Mouse (Mus musculus): ENCODE measurements around the gene Tmub1. TPM values are rescaled to one million over a fixed set of nuclear protein-coding genes. Genes with fewer than 3 reads are reported as not detected.

Tmub1 gene
- polyA plus RNA-seq (2015; fragmentation: Nextera tagmentation; extraction: Ambion mirVana) = 20.5 and 21.4 TPM in 2 replicates

DNA sequence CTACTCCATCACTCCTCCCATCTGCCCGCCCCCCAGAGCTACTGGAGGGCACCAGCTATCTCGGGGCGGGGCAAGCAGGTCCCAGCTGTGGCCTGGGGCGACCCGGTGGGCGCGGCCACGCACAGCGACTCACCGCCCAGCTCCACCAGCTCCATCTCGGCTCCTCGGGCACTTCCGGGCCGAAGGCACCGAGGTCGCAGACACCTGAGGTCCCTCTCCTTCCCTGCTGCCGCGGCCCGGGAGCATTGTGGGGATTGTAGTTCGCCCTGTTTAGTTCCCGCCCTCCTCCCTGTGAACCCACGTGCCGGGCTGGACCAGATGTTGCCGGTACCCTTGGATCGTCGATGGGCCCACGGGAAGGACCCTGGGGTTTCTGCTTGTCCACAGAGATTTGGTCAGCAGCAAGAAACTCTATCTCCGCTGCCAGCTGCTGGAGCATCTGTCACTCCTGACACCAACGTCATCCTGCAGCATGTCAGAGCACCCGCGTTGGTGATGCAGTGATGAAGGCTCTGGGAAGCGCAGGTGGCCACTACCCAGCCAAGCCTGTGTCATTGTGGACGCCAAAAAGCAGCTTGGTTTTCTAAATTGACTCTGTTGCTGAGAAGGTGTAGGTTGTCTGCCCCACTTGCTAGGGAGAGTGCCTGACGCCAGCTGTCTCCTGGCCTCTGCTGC is at the start of gene Tmub1:
Gene Tmub1 (minus strand): TSS at position 231 of the 675 bp plus-strand sequence.
- Histone ChIP-seq H3K4me1 (peaks cover 46% of the 10 kb centered on the region), H3K27me3 (no peaks in the 10 kb centered on the region), H3K36me3 (peaks cover 13% of the 10 kb centered on the region; the same call in 1 of the 2 replicates), H3K27ac (replicated peaks) (0 out of 2 replicates have a peak within 1 kb of the TSS, but pooled peaks have one; percentile 39), H3K4me2 (replicated peaks) (peak within 1 kb of the TSS; percentile 83), H3K4me3 (replicated peaks) (peak within 1 kb of the TSS; percentile 73), H3K9ac (peak within 1 kb of the TSS; percentile 33), H3K9me3 (replicated peaks) (no peaks in the 10 kb centered on the region)
- 2% methylated on average over 34 of the region's 34 CpGs for WGBS
- ATAC-seq (ENCODE audit: insufficient number of reproducible peaks, low FRiP score, low TSS enrichment, low read depth) = peak; percentile 55

DNA sequence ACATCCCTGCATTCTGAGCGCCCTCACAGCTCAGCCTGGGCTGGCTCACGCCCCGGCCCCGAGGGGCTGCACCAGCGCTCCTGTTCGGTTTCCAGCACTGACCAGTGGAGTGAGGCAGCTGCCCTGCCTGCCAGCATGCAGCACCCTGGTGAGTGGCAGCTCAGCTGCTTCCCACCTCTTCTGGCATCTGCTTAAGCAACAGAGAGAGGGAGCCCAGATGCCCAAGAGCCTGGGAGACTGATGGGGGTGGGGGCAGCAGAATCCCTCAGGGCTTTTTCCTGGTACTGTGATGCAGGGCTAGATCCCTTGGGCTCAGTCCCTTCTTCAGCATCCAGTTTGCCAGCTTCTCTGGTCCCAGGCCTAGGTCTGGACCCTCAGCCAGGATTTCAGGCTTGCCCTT is 49.1 kb upstream of the Tmub1 start:
- H3K9ac ChIP-seq = no peak overlapping the region
- H3K4me2 ChIP-seq (replicated peaks) = no peak overlapping the region
- WGBS = 56% methylated on average over 6 of the region's 6 CpGs
- no peak overlapping the region for H3K27ac ChIP-seq (replicated peaks)
- no peaks in the 10 kb centered on the region; the same call in 1 of the 2 replicates for H3K4me1 ChIP-seq
- peaks cover 88% of the 10 kb centered on the region for H3K36me3 ChIP-seq
- no peaks in the 10 kb centered on the region for H3K9me3 ChIP-seq (replicated peaks)
- H3K27me3 ChIP-seq = no peaks in the 10 kb centered on the region
- no peak for ATAC-seq (ENCODE audit: insufficient number of reproducible peaks, low FRiP score, low TSS enrichment, low read depth)
- H3K4me3 ChIP-seq (replicated peaks) = no peak overlapping the region

DNA sequence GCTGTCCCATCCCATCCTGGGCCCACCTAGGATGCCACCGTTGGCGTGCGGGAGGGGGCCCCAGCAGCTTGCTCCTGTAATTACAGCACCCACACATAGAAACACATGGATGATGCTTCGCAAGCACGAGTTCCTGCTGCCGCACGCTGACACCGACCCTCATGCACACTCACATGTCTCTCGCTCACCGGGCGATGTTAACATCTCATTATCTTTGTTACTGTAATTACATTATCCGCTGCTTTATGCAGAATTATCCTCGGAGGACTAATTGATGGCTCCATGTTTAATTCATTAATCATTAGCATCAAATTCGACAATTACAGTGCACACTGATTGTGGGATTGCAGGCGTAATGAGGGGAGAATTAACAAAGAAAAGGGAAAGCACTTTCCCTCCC is 47.4 kb upstream of the Tmub1 start:
- no peaks in the 10 kb centered on the region for H3K9me3 ChIP-seq (replicated peaks)
- WGBS = 74% methylated on average over 15 of the region's 15 CpGs
- H3K36me3 ChIP-seq = peaks cover 88% of the 10 kb centered on the region
- H3K4me2 ChIP-seq (replicated peaks) = no peak overlapping the region
- H3K4me3 ChIP-seq (replicated peaks) = no peak overlapping the region
- no peaks in the 10 kb centered on the region; the same call in 1 of the 2 replicates for H3K4me1 ChIP-seq
- no peak overlapping the region for H3K27ac ChIP-seq (replicated peaks)
- no peaks in the 10 kb centered on the region for H3K27me3 ChIP-seq
- H3K9ac ChIP-seq = no peak overlapping the region
- no peak for ATAC-seq (ENCODE audit: insufficient number of reproducible peaks, low FRiP score, low TSS enrichment, low read depth)

DNA sequence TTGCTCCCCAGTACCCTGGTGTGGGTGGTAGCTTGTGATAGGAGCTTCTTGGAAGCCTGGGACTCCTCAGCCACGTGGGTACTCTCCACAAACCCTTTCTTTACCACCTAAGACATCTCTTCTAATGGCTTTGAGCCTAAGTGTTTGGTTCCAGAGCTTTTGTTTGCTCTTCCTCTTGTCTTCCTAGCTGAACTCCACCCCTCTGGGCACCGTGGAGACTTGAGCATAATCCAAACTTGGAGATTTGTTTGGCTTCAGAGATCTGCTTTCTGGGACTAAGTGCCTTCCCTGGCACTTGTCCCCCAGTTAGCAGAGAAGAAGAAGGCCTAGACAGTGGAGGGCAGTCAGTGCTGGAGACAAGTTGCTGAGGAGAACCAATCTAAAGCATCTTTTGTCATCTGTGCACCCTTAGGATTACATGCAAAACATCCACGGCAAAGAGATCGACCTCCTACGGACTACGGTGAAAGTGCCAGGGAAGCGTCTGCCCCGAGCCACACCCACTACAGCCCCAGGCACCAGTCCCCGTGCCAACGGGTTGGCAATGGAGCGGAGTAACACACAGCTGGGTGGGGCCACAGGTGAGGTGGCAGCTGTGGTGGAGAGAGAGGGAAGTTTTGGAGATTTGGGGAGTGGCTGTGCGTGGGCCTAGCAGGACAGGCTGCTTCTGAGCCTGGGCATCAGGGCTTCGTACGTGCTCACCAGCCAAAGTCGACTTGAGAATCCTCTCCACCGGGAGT is 45.1 kb upstream of the Tmub1 start:
- Histone ChIP-seq H3K4me3 (replicated peaks) (no peak overlapping the region), H3K36me3 (peaks cover 87% of the 10 kb centered on the region), H3K4me2 (replicated peaks) (no peak overlapping the region), H3K27ac (replicated peaks) (no peak overlapping the region), H3K9ac (no peak overlapping the region), H3K27me3 (no peaks in the 10 kb centered on the region), H3K4me1 (no peaks in the 10 kb centered on the region; the same call in 1 of the 2 replicates), H3K9me3 (replicated peaks) (no peaks in the 10 kb centered on the region)
- ATAC-seq (ENCODE audit: insufficient number of reproducible peaks, low FRiP score, low TSS enrichment, low read depth) = no peak
- WGBS = 72% methylated on average over 16 of the region's 16 CpGs

DNA sequence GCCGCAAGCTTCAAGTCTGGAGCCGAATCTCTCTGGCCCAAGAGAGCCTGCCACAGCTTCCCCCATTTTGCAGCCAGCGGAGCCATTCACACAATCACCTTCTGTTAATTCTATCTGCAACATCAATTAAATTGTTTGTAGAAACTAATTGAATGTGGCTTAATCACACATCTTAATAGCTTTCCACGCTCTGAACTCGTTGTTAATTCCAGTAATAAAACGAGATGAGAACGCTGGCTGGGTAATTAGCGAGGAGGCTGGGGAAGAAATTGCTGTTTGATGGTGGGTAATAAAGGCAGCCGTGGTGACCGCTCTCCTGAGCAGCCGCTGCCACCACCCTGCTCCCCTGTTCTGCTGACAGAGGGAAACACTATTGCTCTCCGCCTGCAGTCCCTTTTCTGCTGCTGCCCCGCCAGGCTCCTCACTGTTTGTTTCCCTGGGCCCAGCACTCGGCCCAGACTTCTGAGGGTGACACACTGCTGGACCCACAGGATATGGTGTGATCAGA is 42.8 kb upstream of the Tmub1 start:
- Histone ChIP-seq H3K4me3 (replicated peaks) (no peak overlapping the region), H3K27me3 (no peaks in the 10 kb centered on the region), H3K27ac (replicated peaks) (no peak overlapping the region), H3K36me3 (peaks cover 87% of the 10 kb centered on the region), H3K4me2 (replicated peaks) (no peak overlapping the region), H3K4me1 (no peaks in the 10 kb centered on the region), H3K9ac (no peak overlapping the region), H3K9me3 (replicated peaks) (no peaks in the 10 kb centered on the region)
- WGBS = 83% methylated on average over 14 of the region's 14 CpGs
- ATAC-seq (ENCODE audit: insufficient number of reproducible peaks, low FRiP score, low TSS enrichment, low read depth) = no peak

DNA sequence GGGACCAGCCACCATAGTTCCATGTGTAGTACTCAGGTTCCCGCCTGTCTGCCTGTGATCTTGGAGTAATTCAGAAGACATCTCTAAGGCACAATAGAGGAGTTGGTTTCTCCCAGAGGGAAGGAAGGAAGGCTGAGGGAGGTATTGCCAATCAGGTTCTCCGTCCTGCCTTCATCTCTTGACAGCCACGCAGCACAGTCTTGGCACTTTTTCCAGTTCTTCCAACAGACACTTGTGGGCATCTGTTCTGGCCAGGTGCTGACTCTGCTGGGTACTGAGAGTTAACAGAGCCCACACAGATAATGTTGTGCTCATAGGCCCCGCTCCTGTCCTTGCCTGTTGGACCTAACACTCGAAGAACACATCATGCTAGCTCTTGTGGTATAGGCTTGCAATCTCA is 39.1 kb upstream of the Tmub1 start:
- Histone ChIP-seq H3K4me2 (replicated peaks) (no peak overlapping the region), H3K9me3 (replicated peaks) (no peaks in the 10 kb centered on the region), H3K36me3 (peaks cover 79% of the 10 kb centered on the region), H3K4me1 (peaks cover 10% of the 10 kb centered on the region; the same call in 1 of the 2 replicates), H3K27ac (replicated peaks) (no peak overlapping the region), H3K9ac (no peak overlapping the region), H3K27me3 (no peaks in the 10 kb centered on the region), H3K4me3 (replicated peaks) (no peak overlapping the region)
- ATAC-seq (ENCODE audit: insufficient number of reproducible peaks, low FRiP score, low TSS enrichment, low read depth) = no peak
- WGBS = 82% methylated on average over 5 of the region's 5 CpGs

DNA sequence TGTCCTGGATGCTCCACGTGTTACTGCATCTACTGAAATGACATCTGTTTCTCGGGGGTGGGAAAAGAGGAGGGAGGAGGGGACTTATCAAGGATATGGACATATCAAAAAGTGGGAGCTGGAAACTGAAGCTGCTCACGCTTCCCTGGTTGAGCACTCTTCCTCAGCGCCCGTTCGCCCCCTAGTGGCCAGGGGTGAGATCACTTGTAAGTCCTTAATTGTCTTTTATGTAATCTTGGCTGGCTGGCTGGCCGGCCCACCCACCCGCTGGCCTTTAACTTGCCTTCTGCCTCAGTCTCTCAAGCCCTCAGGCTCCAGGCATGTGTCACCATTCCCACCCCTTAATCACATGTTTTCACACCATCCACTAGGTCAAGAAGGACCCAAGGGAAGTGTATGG is 38.4 kb upstream of the Tmub1 start:
- no peak overlapping the region for H3K4me2 ChIP-seq (replicated peaks)
- WGBS = under 1% methylated on average over 8 of the region's 8 CpGs
- H3K9me3 ChIP-seq (replicated peaks) = no peaks in the 10 kb centered on the region
- peaks cover 10% of the 10 kb centered on the region; the same call in 1 of the 2 replicates for H3K4me1 ChIP-seq
- H3K27me3 ChIP-seq = no peaks in the 10 kb centered on the region
- H3K9ac ChIP-seq = no peak overlapping the region
- H3K27ac ChIP-seq (replicated peaks) = no peak overlapping the region
- ATAC-seq (ENCODE audit: insufficient number of reproducible peaks, low FRiP score, low TSS enrichment, low read depth) = no peak
- no peak overlapping the region for H3K4me3 ChIP-seq (replicated peaks)
- peaks cover 78% of the 10 kb centered on the region for H3K36me3 ChIP-seq

DNA sequence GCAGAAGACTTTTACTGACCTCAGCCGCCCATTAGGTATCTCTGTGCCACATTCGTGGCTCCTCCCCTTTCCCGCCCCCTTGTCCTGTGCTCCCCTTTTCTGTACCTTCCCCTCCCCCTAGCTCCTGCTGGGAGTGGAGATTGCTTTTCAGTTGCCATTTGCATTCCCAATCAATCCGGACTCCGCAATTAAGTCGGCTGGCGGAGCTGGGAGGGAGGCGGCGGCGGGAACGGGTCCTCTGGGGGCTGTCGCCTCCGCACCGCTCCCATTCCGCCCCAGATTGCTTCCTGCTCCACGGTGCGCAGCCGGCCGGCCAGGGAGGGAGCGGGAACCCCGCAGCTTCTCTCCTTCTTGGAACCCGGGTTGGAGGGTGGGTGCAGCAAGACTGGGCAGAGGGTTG is 37.3 kb upstream of the Tmub1 start:
- 44% methylated on average over 22 of the region's 22 CpGs for WGBS
- Histone ChIP-seq H3K4me2 (replicated peaks) (no peak overlapping the region), H3K27ac (replicated peaks) (no peak overlapping the region), H3K36me3 (peaks cover 78% of the 10 kb centered on the region), H3K4me1 (peaks cover 10% of the 10 kb centered on the region; the same call in 1 of the 2 replicates), H3K27me3 (no peaks in the 10 kb centered on the region), H3K9ac (no peak overlapping the region), H3K9me3 (replicated peaks) (no peaks in the 10 kb centered on the region), H3K4me3 (replicated peaks) (no peak overlapping the region)
- no peak for ATAC-seq (ENCODE audit: insufficient number of reproducible peaks, low FRiP score, low TSS enrichment, low read depth)

DNA sequence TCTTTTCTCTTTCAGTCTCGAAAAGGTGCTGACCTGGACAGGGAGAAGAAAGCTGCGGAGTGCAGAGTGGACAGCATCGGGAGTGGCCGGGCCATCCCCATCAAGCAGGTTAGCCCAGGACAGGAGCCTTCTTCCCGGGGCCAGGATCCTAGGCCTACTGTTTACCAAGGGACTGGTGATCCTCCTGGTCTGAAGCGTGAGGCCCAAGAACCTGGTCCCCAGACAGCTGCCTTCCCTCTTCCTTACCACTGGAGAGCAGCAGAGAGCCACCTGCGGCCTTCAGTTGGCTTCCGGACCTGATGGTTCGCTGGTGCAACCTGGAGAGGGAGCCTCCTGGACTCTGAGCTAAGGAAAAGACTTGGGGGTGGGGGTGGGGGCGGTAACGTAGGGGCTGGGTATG is 35.7 kb upstream of the Tmub1 start:
- no peak overlapping the region for H3K27ac ChIP-seq (replicated peaks)
- H3K4me1 ChIP-seq = peaks cover 10% of the 10 kb centered on the region; the same call in 1 of the 2 replicates
- no peak overlapping the region for H3K4me3 ChIP-seq (replicated peaks)
- WGBS = 34% methylated on average over 11 of the region's 11 CpGs
- H3K9me3 ChIP-seq (replicated peaks) = no peaks in the 10 kb centered on the region
- H3K4me2 ChIP-seq (replicated peaks) = no peak overlapping the region
- no peak overlapping the region for H3K9ac ChIP-seq
- no peaks in the 10 kb centered on the region for H3K27me3 ChIP-seq
- ATAC-seq (ENCODE audit: insufficient number of reproducible peaks, low FRiP score, low TSS enrichment, low read depth) = no peak
- peaks cover 80% of the 10 kb centered on the region for H3K36me3 ChIP-seq

DNA sequence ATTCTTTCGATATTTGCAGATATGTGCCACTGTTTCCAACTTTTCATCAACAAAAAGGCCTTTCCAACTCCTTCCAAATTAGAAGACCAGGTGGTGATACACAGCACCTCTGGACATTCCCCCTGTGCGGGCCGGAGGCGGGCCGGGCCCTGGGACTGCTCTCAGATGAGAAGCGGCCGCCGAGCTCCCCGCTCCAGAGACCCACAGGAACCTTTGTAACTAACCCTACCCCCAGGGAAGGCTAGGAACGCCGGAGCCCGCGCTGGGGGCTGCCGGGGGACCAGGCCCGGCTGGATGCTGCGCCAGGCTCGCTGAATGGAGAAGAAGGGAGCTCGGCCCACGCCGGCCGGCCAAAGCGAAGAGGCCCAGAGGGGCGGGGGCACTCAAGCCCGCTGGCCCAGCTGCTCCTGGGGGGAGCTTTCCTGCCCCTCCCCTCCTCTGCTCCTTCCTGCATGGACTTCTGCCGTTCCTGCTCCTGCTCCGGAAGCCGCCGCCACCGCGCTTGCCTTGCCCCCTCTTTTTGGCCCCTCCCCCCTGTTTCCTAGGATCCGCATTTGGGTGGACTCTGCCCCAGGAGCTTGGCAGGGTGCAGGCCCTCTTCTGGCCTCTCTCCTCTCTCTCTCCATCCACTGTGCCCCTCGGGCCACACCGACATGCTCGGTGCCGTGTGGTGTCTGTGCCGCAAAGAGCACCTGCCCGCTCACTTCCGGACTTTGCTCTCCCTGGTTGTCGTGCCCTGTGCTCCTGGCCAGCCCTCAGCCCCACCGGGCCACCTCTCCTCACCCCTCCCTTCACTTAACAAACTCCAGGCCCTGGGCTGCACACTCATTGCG is 34.8 kb upstream of the Tmub1 start:
- no peak for ATAC-seq (ENCODE audit: insufficient number of reproducible peaks, low FRiP score, low TSS enrichment, low read depth)
- Histone ChIP-seq H3K36me3 (peaks cover 80% of the 10 kb centered on the region), H3K9me3 (replicated peaks) (no peaks in the 10 kb centered on the region), H3K9ac (no peak overlapping the region), H3K4me2 (replicated peaks) (no peak overlapping the region), H3K27ac (replicated peaks) (no peak overlapping the region), H3K27me3 (no peaks in the 10 kb centered on the region), H3K4me1 (peaks cover 10% of the 10 kb centered on the region; the same call in 1 of the 2 replicates), H3K4me3 (replicated peaks) (no peak overlapping the region)
- 55% methylated on average over 41 of the region's 41 CpGs for WGBS

DNA sequence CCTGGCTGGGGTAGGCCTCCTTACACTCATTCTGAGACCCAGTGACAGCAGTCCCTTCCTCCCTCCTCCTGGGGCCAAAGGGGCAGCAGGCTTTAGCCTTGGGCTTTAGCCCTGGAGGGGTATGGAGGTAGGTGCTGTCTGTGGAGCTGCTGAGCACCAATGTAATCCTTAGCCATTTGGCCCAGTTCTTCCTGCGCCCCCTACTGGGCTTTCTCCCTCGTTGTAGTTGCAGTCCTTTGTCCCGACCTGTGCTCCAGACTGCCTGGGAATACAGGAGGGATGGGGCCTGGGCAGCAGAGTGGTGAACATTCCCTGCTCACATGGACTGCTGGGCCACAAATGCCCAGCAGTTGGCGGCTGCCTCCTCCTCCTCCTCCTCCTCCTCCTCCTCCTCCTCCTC is 34.0 kb upstream of the Tmub1 start:
- Histone ChIP-seq H3K4me2 (replicated peaks) (no peak overlapping the region), H3K27me3 (no peaks in the 10 kb centered on the region), H3K9ac (no peak overlapping the region), H3K36me3 (peaks cover 79% of the 10 kb centered on the region), H3K9me3 (replicated peaks) (no peaks in the 10 kb centered on the region), H3K4me1 (peaks cover 13% of the 10 kb centered on the region; the same call in 1 of the 2 replicates), H3K4me3 (replicated peaks) (no peak overlapping the region), H3K27ac (replicated peaks) (no peak overlapping the region)
- WGBS = 4% methylated on average over 3 of the region's 4 CpGs
- peak; percentile 6; the same call in 1 of the 2 replicates for ATAC-seq (ENCODE audit: insufficient number of reproducible peaks, low FRiP score, low TSS enrichment, low read depth)

Data from embryonic facial prominence, embryonic 15.5 days (tissue).